Mouse (Mus musculus) MEL (cell line): Measurements from ENCODE around the gene Ddb2. TPM values are rescaled to one million over a fixed set of nuclear protein-coding genes. Genes with fewer than 3 reads are reported as not detected.

Experiments used
- DNase-seq: peaks from one replicate; pipeline ENCODE4 v3.0.0; 2011; ENCODE audit warnings: low read depth, low spot score
- H3K27ac ChIP-seq: 2 replicates; pipeline ENCODE4 v1.5.1; 2012; ENCODE audit warnings: low read depth, mild to moderate bottlenecking, control low read depth, low read length, moderate library complexity; ENCODE audit not compliant: control insufficient read depth
- H3K27me3 ChIP-seq, 2 experiments: fragments of 150-350 bp in 1 of 2; sonication (generic) in 1 of 2; 2 replicates each; pipeline ENCODE4 v1.6.1; 2012; ENCODE audit warnings: low read length in 2 of 2, mild to moderate bottlenecking in 2 of 2, improper control_type of control experiment in 1 of 2, moderate library complexity in 1 of 2; ENCODE audit not compliant: insufficient read depth in 2 of 2, control insufficient read depth in 1 of 2
- H3K36me3 ChIP-seq, 2 experiments: 2 replicates each; pipeline ENCODE4 v1.6.1; 2012 to 2014; ENCODE audit warnings: low read length in 2 of 2, improper control_type of control experiment in 1 of 2, inconsistent platforms in 1 of 2, mild to moderate bottlenecking in 1 of 2; ENCODE audit not compliant: insufficient read depth in 2 of 2, control insufficient read depth in 1 of 2
- H3K4me1 ChIP-seq, 2 experiments: fragments of 150-350 bp in 1 of 2; sonication (generic) in 1 of 2; 2 replicates each; pipeline ENCODE4 v1.6.1; 2012; ENCODE audit warnings: low read length in 2 of 2, improper control_type of control experiment in 1 of 2, mild to moderate bottlenecking in 1 of 2; ENCODE audit not compliant: insufficient read depth in 2 of 2, control insufficient read depth in 1 of 2
- H3K4me3 ChIP-seq, 2 experiments: fragments of 150-350 bp in 1 of 2; sonication (generic) in 1 of 2; 2 replicates each; pipeline ENCODE4 v1.5.1; 2012; ENCODE audit warnings: low read depth in 2 of 2, low read length in 2 of 2, mild to moderate bottlenecking in 2 of 2, moderate library complexity in 2 of 2, control low read depth in 1 of 2, improper control_type of control experiment in 1 of 2; ENCODE audit not compliant: control insufficient read depth in 1 of 2, insufficient read depth in 1 of 2
- H3K79me2 ChIP-seq: 2 replicates; pipeline ENCODE4 v1.6.1; 2012; ENCODE audit warnings: mild to moderate bottlenecking, low read length, moderate library complexity; ENCODE audit not compliant: control insufficient read depth, poor library complexity, insufficient read depth
- H3K9ac ChIP-seq: 2 replicates; pipeline ENCODE4 v1.6.1; 2012; ENCODE audit warnings: low read depth, mild to moderate bottlenecking, control low read depth, low read length, moderate library complexity; ENCODE audit not compliant: control insufficient read depth, poor library complexity, severe bottlenecking
- H3K9me3 ChIP-seq: fragments of 150-350 bp; sonication (generic); replicated peaks from 2 replicates; pipeline ENCODE4 v1.6.1; 2012; ENCODE audit warnings: mild to moderate bottlenecking, low read length, improper control_type of control experiment, moderate library complexity; ENCODE audit not compliant: insufficient read depth
- CTCF ChIP-seq, 3 experiments: IDR thresholded peaks in 2 of 3; conservative IDR thresholded peaks in 1 of 3; 2 replicates each; pipeline ENCODE4 v1.5.1; 2011 to 2012; ENCODE audit warnings: low read length in 3 of 3, low read depth in 2 of 3, mild to moderate bottlenecking in 2 of 3, improper control_type of control experiment in 1 of 3, inconsistent platforms in 1 of 3, mixed read lengths in 1 of 3, moderate library complexity in 1 of 3; ENCODE audit not compliant: control insufficient read depth in 1 of 3, insufficient read depth in 1 of 3, poor library complexity in 1 of 3, severe bottlenecking in 1 of 3
- ETS1 ChIP-seq: IDR thresholded peaks from 2 replicates; pipeline ENCODE4 v1.6.1; 2012; ENCODE audit warnings: low read depth, mild to moderate bottlenecking, inconsistent platforms, low read length, improper control_type of control experiment, moderate library complexity
- HCFC1 ChIP-seq: IDR thresholded peaks from 2 replicates; pipeline ENCODE4 v1.6.1; 2012; ENCODE audit warnings: low read depth, mild to moderate bottlenecking, inconsistent platforms, low read length, improper control_type of control experiment, moderate library complexity
- MAFK ChIP-seq: IDR thresholded peaks from 2 replicates; pipeline ENCODE4 v1.6.1; 2011; ENCODE audit warnings: low read depth, mild to moderate bottlenecking, low read length, improper control_type of control experiment, borderline replicate concordance
- MAX ChIP-seq: IDR thresholded peaks from 2 replicates; pipeline ENCODE4 v1.6.1; 2011; ENCODE audit warnings: low read length, improper control_type of control experiment
- MAZ ChIP-seq: IDR thresholded peaks from 2 replicates; pipeline ENCODE4 v1.6.1; 2012; ENCODE audit warnings: low read depth, mild to moderate bottlenecking, inconsistent platforms, low read length, improper control_type of control experiment
- MXI1 ChIP-seq: IDR thresholded peaks from 2 replicates; pipeline ENCODE4 v1.6.1; 2011; ENCODE audit warnings: mild to moderate bottlenecking, low read depth, low read length, improper control_type of control experiment
- MYC ChIP-seq: IDR thresholded peaks from 2 replicates; pipeline ENCODE4 v1.6.1; 2011; ENCODE audit warnings: low read depth, mild to moderate bottlenecking, low read length, improper control_type of control experiment, moderate library complexity
- NELFE ChIP-seq: IDR thresholded peaks from 2 replicates; pipeline ENCODE4 v1.6.1; 2011; ENCODE audit warnings: low read depth, low read length, improper control_type of control experiment
- POLR2A ChIP-seq, 2 experiments: IDR thresholded peaks; 2 replicates each; pipeline ENCODE4 v1.6.1; 2011 to 2012; ENCODE audit warnings: low read length in 2 of 2, mild to moderate bottlenecking in 2 of 2, control low read depth in 1 of 2, improper control_type of control experiment in 1 of 2, low read depth in 1 of 2, moderate library complexity in 1 of 2; ENCODE audit not compliant: control insufficient read depth in 1 of 2, insufficient read depth in 1 of 2, poor library complexity in 1 of 2
- RAD21 ChIP-seq: IDR thresholded peaks from 2 replicates; pipeline ENCODE4 v1.6.1; 2011; ENCODE audit warnings: mild to moderate bottlenecking, low read depth, low read length, improper control_type of control experiment
- TBP ChIP-seq: IDR thresholded peaks from 2 replicates; pipeline ENCODE4 v1.8.0; 2011; ENCODE audit warnings: low read depth, low read length, improper control_type of control experiment
- TCF12 ChIP-seq: IDR thresholded peaks from 2 replicates; pipeline ENCODE4 v1.6.1; 2014; ENCODE audit warnings: low read depth, mild to moderate bottlenecking, inconsistent platforms, low read length, improper control_type of control experiment, moderate library complexity
- USF2 ChIP-seq, 2 experiments: IDR thresholded peaks; 2 replicates each; pipeline ENCODE4 v1.6.1; 2011 to 2012; ENCODE audit warnings: improper control_type of control experiment in 2 of 2, low read length in 2 of 2, borderline replicate concordance in 1 of 2, inconsistent platforms in 1 of 2, low read depth in 1 of 2, mild to moderate bottlenecking in 1 of 2; ENCODE audit not compliant: insufficient read depth in 1 of 2
- polyA plus RNA-seq, 2 experiments: library from polyadenylated mRNA; stranded (reverse) in 1 of 2; unstranded in 1 of 2; fragments of >175 nt in 1 of 2; fragments of >200 nt in 1 of 2; gene quantifications; 2 replicates each; pipeline versions ENCODE4 v1.2.1 to v1.2.4; 2012; ENCODE audit warnings: low replicate concordance in 2 of 2, low read depth in 1 of 2; ENCODE audit not compliant: insufficient read length in 2 of 2, insufficient read depth in 1 of 2, missing spikeins in 1 of 2
- total RNA-seq: library from RNA; depleted of rRNA; stranded (reverse); fragments of 300-350 nt; gene quantifications from 2 replicates; pipeline ENCODE4 v1.2.3, GENCODE M21; 2012

Ddb2 gene
- total and polyA plus RNA-seq, 3 experiments = 8.4 to 12.6 TPM; not detected in 1

DNA sequence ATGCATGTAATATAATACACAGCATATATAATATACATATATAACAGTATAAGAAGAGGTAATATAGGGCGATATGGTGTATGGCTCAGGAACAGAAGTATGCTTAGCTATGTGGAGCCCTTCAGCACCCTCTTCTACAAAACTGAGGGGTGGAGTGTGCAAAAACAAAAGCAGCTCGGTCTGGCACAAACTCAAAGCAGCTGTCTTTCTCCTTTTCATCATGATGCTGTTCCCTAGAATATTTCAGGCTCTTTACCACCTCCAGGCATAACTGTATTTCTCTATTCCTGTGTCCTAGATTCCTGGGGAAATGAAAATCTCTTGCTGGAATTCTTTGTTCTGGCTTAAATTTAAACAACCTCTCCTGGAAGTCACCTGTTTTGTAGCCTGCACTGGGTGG lies 7.0 kb downstream of the Ddb2 start:
- TF ChIP-seq MXI1 (no peak), CTCF (IDR thresholded peaks at IDR 0.05 in 2 of 3, conservative IDR thresholded peaks at IDR 0.05 in 1 of 3; ENCODE audit: control insufficient read depth in 1 of 3, insufficient read depth in 1 of 3, low read depth in 2 of 3, low read length in 3 of 3, poor library complexity in 1 of 3, severe bottlenecking in 1 of 3) (no peak), MAX (no peak), POLR2A (IDR thresholded peaks at IDR 0.05; ENCODE audit: control insufficient read depth in 1 of 2, insufficient read depth in 1 of 2, low read depth in 1 of 2, low read length in 2 of 2, poor library complexity in 1 of 2) (no peak), HCFC1 (no peak), NELFE (no peak), RAD21 (no peak), MAFK (no peak), MAZ (no peak), ETS1 (no peak), TCF12 (no peak), TBP (no peak)
- H3K79me2 ChIP-seq = no peaks in the 10 kb centered on the region
- no peaks in the 10 kb centered on the region for H3K27me3 ChIP-seq
- peaks cover 0 to 3% of the 10 kb centered on the region in 2 experiments; a peak in 2 of 4 replicates for H3K36me3 ChIP-seq
- DNase-seq = no peak
- H3K9ac ChIP-seq = no peak overlapping the region
- no peak overlapping the region for H3K4me3 ChIP-seq
- no peaks in the 10 kb centered on the region for H3K9me3 ChIP-seq
- no peak overlapping the region for H3K27ac ChIP-seq
- H3K4me1 ChIP-seq = no peaks in the 10 kb centered on the region

DNA sequence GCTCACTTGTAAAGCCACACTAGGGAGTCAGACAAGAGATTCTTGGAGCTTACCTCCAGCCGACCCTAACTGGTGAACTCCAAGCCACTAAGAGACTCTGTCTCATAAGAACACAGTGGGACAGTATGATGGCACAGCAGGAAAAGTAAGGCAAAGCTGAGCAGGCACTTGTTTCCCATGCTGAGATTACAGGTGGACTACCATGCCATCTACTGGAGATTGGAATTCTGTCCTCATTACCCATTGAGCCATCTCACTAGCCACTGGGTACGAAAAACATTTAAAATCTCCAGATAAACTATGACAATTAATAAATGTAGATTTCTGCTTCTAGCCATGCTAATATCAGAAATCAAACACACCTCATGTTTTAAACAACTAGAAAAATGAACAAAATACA lies 13.2 kb downstream of the Ddb2 start:
- no peaks in the 10 kb centered on the region for H3K9me3 ChIP-seq
- no peak for TF ChIP-seq MYC
- TF ChIP-seq CTCF (IDR thresholded peaks at IDR 0.05 in 2 of 3, conservative IDR thresholded peaks at IDR 0.05 in 1 of 3; ENCODE audit: control insufficient read depth in 1 of 3, insufficient read depth in 1 of 3, low read depth in 2 of 3, low read length in 3 of 3, poor library complexity in 1 of 3, severe bottlenecking in 1 of 3) = peak in 2 of 3 experiments; percentile 9 to 12; a peak in 2 of 6 replicates
- TF ChIP-seq, all 39 proteins: peak for 1
- Histone ChIP-seq H3K4me3 (no peak overlapping the region), H3K79me2 (no peaks in the 10 kb centered on the region), H3K4me1 (no peaks in the 10 kb centered on the region), H3K36me3 (peaks cover 0 to 3% of the 10 kb centered on the region in 2 experiments; a peak in 2 of 4 replicates), H3K9ac (no peak overlapping the region), H3K27me3 (no peaks in the 10 kb centered on the region), H3K27ac (no peak overlapping the region)
- DNase-seq = no peak

DNA sequence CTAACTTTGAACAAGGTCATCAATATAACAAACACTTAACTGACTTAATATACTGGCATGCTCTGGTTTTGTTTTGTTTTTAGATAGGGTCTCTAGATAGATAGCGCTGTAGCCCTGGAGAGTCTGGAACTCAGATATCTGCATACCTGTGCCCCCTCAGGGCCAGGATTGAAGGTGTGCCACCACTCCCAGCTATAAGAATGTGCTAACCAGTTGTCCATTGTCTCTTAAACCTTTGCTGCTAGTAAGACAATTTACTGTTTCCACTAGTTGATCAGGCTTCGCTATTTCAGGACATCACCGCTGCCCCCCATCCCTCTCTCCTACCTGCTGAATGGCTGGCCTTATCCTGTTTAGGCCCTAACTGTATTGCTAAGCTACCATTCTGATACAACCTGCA lies 16.3 kb downstream of the Ddb2 start:
- Histone ChIP-seq H3K4me3 (no peak overlapping the region), H3K27ac (no peak overlapping the region), H3K27me3 (no peaks in the 10 kb centered on the region), H3K9ac (no peak overlapping the region), H3K9me3 (no peaks in the 10 kb centered on the region), H3K36me3 (no peaks in the 10 kb centered on the region), H3K4me1 (no peaks in the 10 kb centered on the region), H3K79me2 (no peaks in the 10 kb centered on the region)
- DNase-seq = no peak
- TF ChIP-seq POLR2A (IDR thresholded peaks at IDR 0.05; ENCODE audit: control insufficient read depth in 1 of 2, insufficient read depth in 1 of 2, low read depth in 1 of 2, low read length in 2 of 2, poor library complexity in 1 of 2) (no peak), USF2 (IDR thresholded peaks at IDR 0.05; ENCODE audit: borderline replicate concordance in 1 of 2, insufficient read depth in 1 of 2, low read depth in 1 of 2, low read length in 2 of 2) (no peak), NELFE (no peak), MAZ (no peak)
